Mouse (Mus musculus): ENCODE data around the gene Gm20696.

- TF ChIP-seq E2F4 (IDR thresholded peaks at IDR 0.05; ENCODE audit: insufficient replicate concordance, low read depth, low read length): no peak
- no peak for TF ChIP-seq MEF2A (IDR thresholded peaks at IDR 0.05; ENCODE audit: borderline replicate concordance, low read depth, low read length)
- no peak; a peak in 1 of 4 replicates for TF ChIP-seq CTCF (conservative IDR thresholded peaks at IDR 0.05 in 1 of 2, IDR thresholded peaks at IDR 0.05 in 1 of 2; ENCODE audit: low read depth in 2 of 2, low read length in 2 of 2)
- TF ChIP-seq POLR2A (IDR thresholded peaks at IDR 0.05; ENCODE audit: low read depth, low read length): no peak
- no peak for TF ChIP-seq EP300 (IDR thresholded peaks at IDR 0.05; ENCODE audit: low read length)
- no peak for TF ChIP-seq UBTF (IDR thresholded peaks at IDR 0.05; ENCODE audit: low read depth, low read length)
- no peak for TF ChIP-seq USF1 (IDR thresholded peaks at IDR 0.05; ENCODE audit: low read depth, low read length)
- TF ChIP-seq JUND (conservative IDR thresholded peaks at IDR 0.05; ENCODE audit: low read depth, low read length): no peak
- no peak for TF ChIP-seq IRF4 (IDR thresholded peaks at IDR 0.05; ENCODE audit: low read depth, low read length)
- TF ChIP-seq ZMIZ1 (IDR thresholded peaks at IDR 0.05; ENCODE audit: low read depth, low read length): no peak
- TF ChIP-seq RAD21 (IDR thresholded peaks at IDR 0.05; ENCODE audit: low read depth, low read length): no peak
- TF ChIP-seq TCF12 (IDR thresholded peaks at IDR 0.05; ENCODE audit: low read depth, low read length): no peak
- TF ChIP-seq BHLHE40 (IDR thresholded peaks at IDR 0.05; ENCODE audit: low read depth, low read length): no peak
- no peak for TF ChIP-seq MXI1 (IDR thresholded peaks at IDR 0.05; ENCODE audit: low read depth, low read length)
Observed at GRCm38 (mm10) chr6:99715191-99715590, 48.6 kb upstream of the Gm20696 start.
